Mouse (Mus musculus): ENCODE data around the gene Nrde2. TPM values are rescaled to one million over a fixed set of nuclear protein-coding genes. Genes with fewer than 3 reads are reported as not detected.
A peak's percentile ranks its signal among the peaks of the same experiment; 100 is the strongest.

Gene Nrde2
- total and polyA plus RNA-seq, 3 experiments: 16.5 to 17.2 TPM; not detected in 1

DNA sequence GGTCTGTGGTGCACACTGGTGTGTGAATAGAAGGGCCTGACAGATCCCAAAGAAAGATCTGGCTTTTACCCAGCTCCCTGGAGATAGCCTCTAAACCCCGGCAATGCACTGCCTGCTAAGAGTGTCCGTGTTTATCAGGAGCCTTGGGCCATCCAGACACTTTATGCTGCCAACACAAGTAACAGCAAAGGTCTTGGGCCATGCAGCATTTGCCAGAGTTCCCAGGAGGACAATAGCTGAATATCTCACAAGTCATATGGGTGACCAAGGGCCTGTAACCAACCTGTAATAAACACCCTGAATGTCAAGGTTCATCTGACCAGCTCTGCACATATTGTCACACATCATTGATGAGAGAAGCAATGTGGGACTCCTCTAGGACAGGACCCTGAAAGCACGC is 71.4 kb downstream of the Nrde2 start:
- Histone ChIP-seq H3K27me3 (ENCODE audit: control insufficient read depth in 1 of 2, insufficient read depth in 2 of 2, low read length in 2 of 2) (peaks cover 0 to 2% of the 10 kb centered on the region in 2 experiments; a peak in 1 of 4 replicates), H3K9ac (ENCODE audit: control insufficient read depth, low read depth, low read length, poor library complexity, severe bottlenecking) (no peak overlapping the region), H3K27ac (ENCODE audit: control insufficient read depth, low read depth, low read length) (no peak overlapping the region), H3K4me1 (ENCODE audit: control insufficient read depth in 1 of 2, insufficient read depth in 2 of 2, low read length in 2 of 2) (no peaks in the 10 kb centered on the region), H3K9me3 (replicated peaks; ENCODE audit: insufficient read depth, low read length) (no peaks in the 10 kb centered on the region), H3K79me2 (ENCODE audit: control insufficient read depth, insufficient read depth, low read length, poor library complexity) (no peaks in the 10 kb centered on the region), H3K4me3 (ENCODE audit: control insufficient read depth in 1 of 2, insufficient read depth in 1 of 2, low read depth in 2 of 2, low read length in 2 of 2) (no peak overlapping the region), H3K36me3 (ENCODE audit: control insufficient read depth in 1 of 2, insufficient read depth in 2 of 2, low read length in 2 of 2) (no peaks in the 10 kb centered on the region)
- no peak for DNase-seq (ENCODE audit: low read depth, low spot score)
- no peak for TF ChIP-seq RAD21 (IDR thresholded peaks at IDR 0.05; ENCODE audit: low read depth, low read length)

DNA sequence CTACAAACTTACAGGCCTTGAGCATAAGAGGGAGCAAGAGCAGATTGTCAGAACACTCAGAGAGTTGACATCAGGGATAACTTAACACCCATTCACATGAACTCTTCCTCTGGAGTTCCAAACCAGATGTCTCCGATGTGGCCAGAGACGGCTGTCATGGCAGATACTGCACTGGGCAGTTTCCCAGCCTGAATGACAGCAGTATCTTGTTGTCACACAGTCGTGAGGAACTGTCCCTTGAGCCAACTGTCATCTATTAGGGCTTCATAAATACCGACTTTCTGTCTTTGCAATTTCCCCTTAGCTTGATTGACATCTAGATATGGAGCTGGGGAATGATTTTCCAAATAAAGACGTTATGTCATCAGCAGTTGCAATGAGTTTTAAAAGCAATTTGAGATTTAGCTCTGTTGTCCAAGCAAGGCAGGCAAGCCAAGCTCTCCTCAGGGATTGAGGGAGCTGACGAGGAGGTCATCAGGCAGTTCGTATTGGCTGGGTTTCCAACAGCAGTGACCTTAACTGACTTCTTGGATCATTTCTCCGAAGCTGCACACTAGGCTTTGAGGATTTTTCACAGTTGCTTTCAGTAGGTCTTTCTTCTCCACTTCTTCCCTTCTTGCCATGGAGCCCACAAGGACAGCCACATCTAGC is 79.7 kb downstream of the Nrde2 start:
- H3K36me3 ChIP-seq (ENCODE audit: control insufficient read depth in 1 of 2, insufficient read depth in 2 of 2, low read length in 2 of 2): no peaks in the 10 kb centered on the region
- no peaks in the 10 kb centered on the region for H3K79me2 ChIP-seq (ENCODE audit: control insufficient read depth, insufficient read depth, low read length, poor library complexity)
- H3K9ac ChIP-seq (ENCODE audit: control insufficient read depth, low read depth, low read length, poor library complexity, severe bottlenecking): no peak overlapping the region
- no peak for DNase-seq (ENCODE audit: low read depth, low spot score)
- no peaks in the 10 kb centered on the region for H3K9me3 ChIP-seq (replicated peaks; ENCODE audit: insufficient read depth, low read length)
- TF ChIP-seq EP300 (IDR thresholded peaks at IDR 0.05; ENCODE audit: low read depth in 1 of 2, low read length in 2 of 2) (peak in 1 of 2 experiments; percentile 9; a peak in 1 of 4 replicates), TCF12 (IDR thresholded peaks at IDR 0.05; ENCODE audit: low read depth, low read length) (peak; percentile 18; the same call in 1 of the 2 replicates), ZNF384 (IDR thresholded peaks at IDR 0.05; ENCODE audit: low read depth, low read length) (no peak)
- no peak overlapping the region for H3K27ac ChIP-seq (ENCODE audit: control insufficient read depth, low read depth, low read length)
- peaks cover 3 to 5% of the 10 kb centered on the region in 2 experiments; a peak in 2 of 4 replicates for H3K27me3 ChIP-seq (ENCODE audit: control insufficient read depth in 1 of 2, insufficient read depth in 2 of 2, low read length in 2 of 2)
- H3K4me1 ChIP-seq (ENCODE audit: control insufficient read depth in 1 of 2, insufficient read depth in 2 of 2, low read length in 2 of 2): no peaks in the 10 kb centered on the region
- H3K4me3 ChIP-seq (ENCODE audit: control insufficient read depth in 1 of 2, insufficient read depth in 1 of 2, low read depth in 2 of 2, low read length in 2 of 2): no peak overlapping the region

DNA sequence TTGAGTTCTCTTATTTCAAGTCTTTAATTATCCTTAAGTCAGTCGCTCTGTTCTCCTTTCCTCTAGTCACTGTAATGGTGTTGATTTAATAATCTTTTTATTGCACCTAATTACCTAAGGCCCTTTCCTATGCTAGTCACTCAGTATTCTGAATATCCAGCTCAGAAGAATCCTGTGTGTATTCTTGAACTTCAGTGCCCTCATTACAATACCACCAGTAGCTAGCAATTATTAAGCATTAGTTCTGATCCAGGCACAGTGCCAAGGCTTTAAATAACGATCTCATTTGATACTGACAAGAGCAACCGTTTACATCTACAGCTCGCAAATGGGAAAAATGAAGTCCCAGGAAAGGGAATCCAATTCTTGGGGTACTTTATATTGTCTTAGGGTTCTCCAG is 83.7 kb downstream of the Nrde2 start:
- Histone ChIP-seq H3K27me3 (ENCODE audit: control insufficient read depth in 1 of 2, insufficient read depth in 2 of 2, low read length in 2 of 2) (peaks cover 3 to 5% of the 10 kb centered on the region in 2 experiments; a peak in 3 of 4 replicates), H3K27ac (ENCODE audit: control insufficient read depth, low read depth, low read length) (no peak overlapping the region), H3K4me3 (ENCODE audit: control insufficient read depth in 1 of 2, insufficient read depth in 1 of 2, low read depth in 2 of 2, low read length in 2 of 2) (no peak overlapping the region), H3K79me2 (ENCODE audit: control insufficient read depth, insufficient read depth, low read length, poor library complexity) (no peaks in the 10 kb centered on the region), H3K4me1 (ENCODE audit: control insufficient read depth in 1 of 2, insufficient read depth in 2 of 2, low read length in 2 of 2) (no peaks in the 10 kb centered on the region), H3K36me3 (ENCODE audit: control insufficient read depth in 1 of 2, insufficient read depth in 2 of 2, low read length in 2 of 2) (no peaks in the 10 kb centered on the region), H3K9ac (ENCODE audit: control insufficient read depth, low read depth, low read length, poor library complexity, severe bottlenecking) (no peak overlapping the region), H3K9me3 (replicated peaks; ENCODE audit: insufficient read depth, low read length) (no peaks in the 10 kb centered on the region)
- TF ChIP-seq TBP (IDR thresholded peaks at IDR 0.05; ENCODE audit: low read depth, low read length): no peak
- TF ChIP-seq ZMIZ1 (IDR thresholded peaks at IDR 0.05; ENCODE audit: low read depth, low read length): no peak
- TF ChIP-seq ELF1 (IDR thresholded peaks at IDR 0.05; ENCODE audit: low read depth, low read length): no peak
- TF ChIP-seq ZKSCAN1 (IDR thresholded peaks at IDR 0.05; ENCODE audit: low read depth, low read length): no peak
- TF ChIP-seq CHD1 (IDR thresholded peaks at IDR 0.05; ENCODE audit: low read depth, low read length): no peak
- TF ChIP-seq ZNF384 (IDR thresholded peaks at IDR 0.05; ENCODE audit: low read depth, low read length): no peak
- TF ChIP-seq USF2 (IDR thresholded peaks at IDR 0.05; ENCODE audit: borderline replicate concordance in 1 of 2, insufficient read depth in 1 of 2, low read depth in 1 of 2, low read length in 2 of 2): no peak
- no peak for TF ChIP-seq MAFK (IDR thresholded peaks at IDR 0.05; ENCODE audit: borderline replicate concordance, low read depth, low read length)
- no peak for TF ChIP-seq E2F4 (IDR thresholded peaks at IDR 0.05; ENCODE audit: borderline replicate concordance, low read depth, low read length)
- TF ChIP-seq MYB (IDR thresholded peaks at IDR 0.05; ENCODE audit: low read depth, low read length): no peak
- TF ChIP-seq HCFC1 (IDR thresholded peaks at IDR 0.05; ENCODE audit: low read depth, low read length): no peak
- TF ChIP-seq NELFE (IDR thresholded peaks at IDR 0.05; ENCODE audit: low read depth, low read length): no peak
- no peak for TF ChIP-seq EP300 (IDR thresholded peaks at IDR 0.05; ENCODE audit: low read depth in 1 of 2, low read length in 2 of 2)
- TF ChIP-seq MEF2A (IDR thresholded peaks at IDR 0.05; ENCODE audit: extremely low read depth, insufficient replicate concordance, low read depth, low read length, poor library complexity, severe bottlenecking): no peak
- TF ChIP-seq ZC3H11A (IDR thresholded peaks at IDR 0.05; ENCODE audit: low read depth, low read length): no peak
- no peak for TF ChIP-seq NRF1 (IDR thresholded peaks at IDR 0.05; ENCODE audit: insufficient read depth, low read depth, low read length, poor library complexity, severe bottlenecking)
- TF ChIP-seq RAD21 (IDR thresholded peaks at IDR 0.05; ENCODE audit: low read depth, low read length): no peak
- TF ChIP-seq POLR2AphosphoS5 (IDR thresholded peaks at IDR 0.05; ENCODE audit: borderline replicate concordance, low read depth, low read length): no peak
- TF ChIP-seq GABPA (IDR thresholded peaks at IDR 0.05; ENCODE audit: low read depth, low read length): no peak
- no peak for TF ChIP-seq SMC3 (IDR thresholded peaks at IDR 0.05; ENCODE audit: low read depth, low read length)
- DNase-seq (ENCODE audit: low read depth, low spot score): no peak

All from MEL (cell line).